Mouse (Mus musculus): ENCODE data around the gene Luc7l2. TPM values are rescaled to one million over a fixed set of nuclear protein-coding genes. Genes with fewer than 3 reads are reported as not detected.
A peak's percentile ranks its signal among the peaks of the same experiment; 100 is the strongest.

Luc7l2 gene
- 29.9 and 43.1 TPM in 2 replicates for polyA plus RNA-seq (2014; fragmentation: Nextera tagmentation; extraction: Ambion mirVana)

DNA sequence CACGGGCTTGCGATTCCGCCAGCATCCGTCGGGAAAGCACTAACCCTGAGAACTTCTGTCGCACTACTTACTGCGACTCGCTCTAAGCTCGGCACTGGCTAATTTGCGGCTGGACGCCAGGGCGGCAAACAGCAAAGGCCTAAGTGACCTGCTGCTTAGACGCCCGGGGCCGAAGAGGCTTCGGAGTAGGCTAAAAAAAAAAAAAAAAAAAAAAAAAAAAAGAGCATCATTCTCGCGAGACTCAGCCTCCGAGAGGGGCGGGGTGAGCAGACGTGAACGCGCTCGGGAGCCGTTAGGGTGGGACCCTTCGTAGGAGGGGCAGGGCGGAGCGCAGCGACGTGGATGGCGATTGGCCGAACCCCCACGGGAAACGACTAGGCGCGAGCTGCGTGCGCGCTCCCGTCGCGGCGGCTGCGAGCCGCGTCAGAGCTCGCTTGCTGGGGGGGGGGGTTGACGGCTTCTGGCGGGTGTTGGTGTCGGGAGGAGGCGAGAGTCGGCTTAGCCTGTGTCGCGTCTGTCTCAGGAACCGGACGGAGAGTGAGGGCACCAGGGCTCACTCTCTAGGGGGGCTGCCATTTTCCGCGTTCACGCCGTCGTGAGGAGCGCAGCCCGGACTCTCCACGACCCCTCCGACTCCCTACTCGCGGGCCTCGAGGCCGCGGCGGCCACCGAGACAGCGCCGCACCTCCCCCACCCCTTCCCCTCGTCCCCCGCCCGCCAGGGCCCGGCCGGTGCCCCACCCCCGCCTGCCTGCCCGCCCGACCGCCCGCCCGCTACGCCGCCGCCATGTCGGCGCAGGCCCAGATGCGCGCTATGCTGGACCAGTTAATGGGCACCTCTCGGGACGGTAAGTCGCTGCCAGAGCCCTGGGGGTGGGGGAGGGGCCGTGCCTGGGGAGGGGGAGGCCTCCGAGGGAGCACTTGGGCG, at the start of gene Luc7l2:
Gene Luc7l2, plus strand, starts transcription at position 273 of the 927 bp plus-strand sequence.
- no peaks in the 10 kb centered on the region for H3K9me3 ChIP-seq (replicated peaks; ENCODE audit: control insufficient read depth, low read length)
- no peaks in the 10 kb centered on the region for H3K27me3 ChIP-seq (ENCODE audit: control insufficient read depth, insufficient read depth, low read length)
- no peaks in the 10 kb centered on the region for H3K36me3 ChIP-seq (ENCODE audit: control insufficient read depth, insufficient read depth, low read length)
- H3K9ac ChIP-seq (ENCODE audit: low read depth, low read length): peak within 1 kb of the TSS; percentile 97
- WGBS (ENCODE audit: insufficient replicate concordance): under 1% methylated on average over 71 of the region's 98 CpGs
- peak within 1 kb of the TSS; percentile 100 for H3K27ac ChIP-seq (ENCODE audit: low read depth, low read length)
- H3K4me3 ChIP-seq (ENCODE audit: low read depth, low read length): peak within 1 kb of the TSS; percentile 72
- H3K4me2 ChIP-seq: peak within 1 kb of the TSS; percentile 72
- H3K4me1 ChIP-seq (ENCODE audit: control insufficient read depth, insufficient read depth, low read length): peaks cover 11% of the 10 kb centered on the region
- ATAC-seq (replicated peaks; ENCODE audit: insufficient number of reproducible peaks, low FRiP score, low TSS enrichment): peak; percentile 93

DNA sequence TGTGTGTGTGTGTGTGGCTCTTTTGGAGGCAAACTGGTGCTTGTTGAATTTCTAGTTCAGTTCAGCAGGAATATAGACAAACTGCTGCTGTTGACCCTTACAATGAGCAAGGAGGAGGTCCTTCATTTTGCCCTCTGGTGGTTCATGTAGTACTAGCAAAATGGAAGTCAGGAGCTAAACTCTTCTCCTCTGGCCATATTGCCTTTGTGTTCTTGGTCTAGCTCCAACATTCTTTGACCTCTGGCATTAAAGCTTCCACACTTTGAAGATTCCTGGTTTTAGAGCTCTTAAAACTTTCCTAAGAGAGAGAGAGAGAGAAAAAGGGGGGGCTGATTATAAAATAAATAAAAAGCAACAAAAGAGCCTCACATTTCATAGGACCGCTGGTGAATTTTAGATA, 39.0 kb upstream of the Luc7l2 start:
- no peaks in the 10 kb centered on the region for H3K9me3 ChIP-seq (replicated peaks; ENCODE audit: control insufficient read depth, low read length)
- ATAC-seq (replicated peaks; ENCODE audit: insufficient number of reproducible peaks, low FRiP score, low TSS enrichment): no peak
- no peak overlapping the region for H3K9ac ChIP-seq (ENCODE audit: low read depth, low read length)
- H3K27ac ChIP-seq (ENCODE audit: low read depth, low read length): no peak overlapping the region
- H3K4me3 ChIP-seq (ENCODE audit: low read depth, low read length): no peak overlapping the region
- no peaks in the 10 kb centered on the region for H3K4me1 ChIP-seq (ENCODE audit: control insufficient read depth, insufficient read depth, low read length)
- WGBS (ENCODE audit: insufficient replicate concordance): 97% methylated on average over 1 of the region's 1 CpGs
- no peak overlapping the region for H3K4me2 ChIP-seq
- H3K36me3 ChIP-seq (ENCODE audit: control insufficient read depth, insufficient read depth, low read length): no peaks in the 10 kb centered on the region
- no peaks in the 10 kb centered on the region for H3K27me3 ChIP-seq (ENCODE audit: control insufficient read depth, insufficient read depth, low read length)

DNA sequence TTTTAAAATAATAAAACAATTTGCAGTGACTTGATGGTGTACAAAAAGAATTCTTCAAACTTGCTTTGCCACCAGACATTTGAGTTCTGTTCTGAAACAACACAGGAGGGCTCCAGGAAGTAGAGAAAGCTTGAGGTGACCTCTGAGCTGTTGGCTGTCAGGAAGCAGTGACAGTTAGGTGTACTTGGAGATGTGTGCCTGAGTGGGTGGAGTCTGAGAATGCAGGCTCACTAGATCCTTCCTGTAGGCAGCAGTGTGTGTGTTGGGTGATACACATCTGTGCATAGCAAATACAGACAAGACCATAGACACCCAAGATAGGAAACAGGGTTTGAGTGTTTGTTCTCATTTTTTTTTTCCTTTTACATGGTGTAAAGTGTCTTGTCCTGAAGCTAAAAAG, 38.3 kb upstream of the Luc7l2 start:
- H3K27me3 ChIP-seq (ENCODE audit: control insufficient read depth, insufficient read depth, low read length): no peaks in the 10 kb centered on the region
- no peak overlapping the region for H3K27ac ChIP-seq (ENCODE audit: low read depth, low read length)
- no peaks in the 10 kb centered on the region for H3K4me1 ChIP-seq (ENCODE audit: control insufficient read depth, insufficient read depth, low read length)
- H3K36me3 ChIP-seq (ENCODE audit: control insufficient read depth, insufficient read depth, low read length): no peaks in the 10 kb centered on the region
- no peak overlapping the region for H3K4me3 ChIP-seq (ENCODE audit: low read depth, low read length)
- H3K9ac ChIP-seq (ENCODE audit: low read depth, low read length): no peak overlapping the region
- no peak for ATAC-seq (replicated peaks; ENCODE audit: insufficient number of reproducible peaks, low FRiP score, low TSS enrichment)
- no peak overlapping the region for H3K4me2 ChIP-seq
- H3K9me3 ChIP-seq (replicated peaks; ENCODE audit: control insufficient read depth, low read length): no peaks in the 10 kb centered on the region

DNA sequence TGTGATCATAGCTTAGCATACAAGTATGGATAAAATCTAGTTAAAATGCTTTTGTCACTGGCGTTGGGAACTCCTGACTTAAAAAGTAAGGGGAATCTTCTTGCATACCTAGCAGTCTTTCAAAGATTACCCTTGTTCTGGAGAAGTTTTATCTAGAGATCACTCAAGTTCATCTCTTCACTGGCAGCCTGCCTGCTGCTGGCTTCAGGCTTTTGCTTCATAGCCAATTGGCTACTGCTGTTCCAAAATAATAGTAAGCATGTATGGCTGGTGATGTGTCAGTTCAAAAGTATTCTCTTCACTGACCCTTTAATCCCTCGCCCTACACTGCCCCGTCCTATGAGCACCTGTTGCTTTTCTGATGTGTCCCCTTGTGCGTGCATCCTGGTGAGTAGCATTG, 35.9 kb upstream of the Luc7l2 start:
- no peak overlapping the region for H3K4me3 ChIP-seq (ENCODE audit: low read depth, low read length)
- H3K4me2 ChIP-seq: no peak overlapping the region
- H3K9me3 ChIP-seq (replicated peaks; ENCODE audit: control insufficient read depth, low read length): no peaks in the 10 kb centered on the region
- WGBS (ENCODE audit: insufficient replicate concordance): 82% methylated on average over 4 of the region's 4 CpGs
- H3K4me1 ChIP-seq (ENCODE audit: control insufficient read depth, insufficient read depth, low read length): no peaks in the 10 kb centered on the region
- no peaks in the 10 kb centered on the region for H3K27me3 ChIP-seq (ENCODE audit: control insufficient read depth, insufficient read depth, low read length)
- H3K27ac ChIP-seq (ENCODE audit: low read depth, low read length): no peak overlapping the region
- H3K9ac ChIP-seq (ENCODE audit: low read depth, low read length): no peak overlapping the region
- no peak for ATAC-seq (replicated peaks; ENCODE audit: insufficient number of reproducible peaks, low FRiP score, low TSS enrichment)
- H3K36me3 ChIP-seq (ENCODE audit: control insufficient read depth, insufficient read depth, low read length): no peaks in the 10 kb centered on the region

DNA sequence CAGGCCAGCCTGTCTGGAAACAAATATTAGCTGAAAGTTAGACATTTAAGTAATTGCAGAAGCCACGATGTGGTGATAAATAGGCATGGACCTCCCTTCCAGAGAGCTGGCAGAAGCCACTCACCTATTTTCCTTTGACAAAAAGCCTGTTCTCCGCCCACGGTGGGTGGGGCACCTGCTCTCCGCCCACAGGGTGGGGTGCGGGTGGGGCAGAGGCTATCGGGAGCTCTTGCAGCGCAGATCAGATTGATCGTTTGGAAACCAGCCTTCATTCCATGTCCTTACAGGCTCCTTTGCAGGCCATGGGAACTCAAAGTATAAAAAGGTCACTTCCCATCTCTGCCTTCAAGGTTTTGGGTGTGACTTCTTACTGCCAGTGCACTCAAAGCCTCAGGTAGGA, 27.3 kb upstream of the Luc7l2 start:
- Histone ChIP-seq H3K4me3 (ENCODE audit: low read depth, low read length) (no peak overlapping the region), H3K9ac (ENCODE audit: low read depth, low read length) (no peak overlapping the region), H3K36me3 (ENCODE audit: control insufficient read depth, insufficient read depth, low read length) (no peaks in the 10 kb centered on the region; the same call in 1 of the 2 replicates), H3K27me3 (ENCODE audit: control insufficient read depth, insufficient read depth, low read length) (no peaks in the 10 kb centered on the region), H3K27ac (ENCODE audit: low read depth, low read length) (no peak overlapping the region), H3K4me1 (ENCODE audit: control insufficient read depth, insufficient read depth, low read length) (peaks cover 4% of the 10 kb centered on the region; the same call in 1 of the 2 replicates), H3K9me3 (replicated peaks; ENCODE audit: control insufficient read depth, low read length) (no peaks in the 10 kb centered on the region), H3K4me2 (peak overlapping the region; percentile 34)
- no peak for ATAC-seq (replicated peaks; ENCODE audit: insufficient number of reproducible peaks, low FRiP score, low TSS enrichment)
- WGBS (ENCODE audit: insufficient replicate concordance): 20% methylated on average over 8 of the region's 8 CpGs

DNA sequence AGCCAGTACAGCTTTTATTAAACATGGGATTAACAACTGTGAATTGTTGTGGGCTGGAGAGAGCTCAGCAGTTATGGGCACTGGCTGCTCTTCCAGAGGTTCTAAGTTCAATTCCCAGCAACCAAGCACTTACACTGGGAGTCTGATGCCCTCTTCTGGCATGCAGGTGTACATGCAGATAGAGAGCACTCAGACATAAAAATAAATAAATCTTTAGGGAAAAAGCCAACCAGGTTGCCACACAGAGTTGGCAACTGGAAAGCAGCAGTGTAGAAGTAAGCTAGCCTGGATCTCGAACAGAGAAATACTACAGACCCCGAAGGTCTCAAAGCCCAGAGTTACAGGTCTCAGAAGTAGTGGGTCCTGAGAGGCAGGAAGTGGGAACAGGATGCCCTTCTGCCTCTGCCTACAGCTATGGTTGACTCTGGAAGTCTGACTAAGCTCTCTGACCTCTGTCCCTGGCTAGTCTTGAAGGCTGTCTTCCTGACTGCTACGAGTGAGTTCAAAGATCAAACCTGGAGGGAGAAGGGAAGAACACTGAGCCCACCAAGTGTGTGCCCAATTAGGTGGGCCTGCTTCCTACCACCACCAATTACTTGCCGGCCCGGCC, 19.8 kb upstream of the Luc7l2 start:
- no peak overlapping the region for H3K9ac ChIP-seq (ENCODE audit: low read depth, low read length)
- H3K9me3 ChIP-seq (replicated peaks; ENCODE audit: control insufficient read depth, low read length): no peaks in the 10 kb centered on the region
- no peaks in the 10 kb centered on the region for H3K36me3 ChIP-seq (ENCODE audit: control insufficient read depth, insufficient read depth, low read length)
- no peaks in the 10 kb centered on the region for H3K4me1 ChIP-seq (ENCODE audit: control insufficient read depth, insufficient read depth, low read length)
- H3K4me2 ChIP-seq: no peak overlapping the region
- no peaks in the 10 kb centered on the region for H3K27me3 ChIP-seq (ENCODE audit: control insufficient read depth, insufficient read depth, low read length)
- no peak for ATAC-seq (replicated peaks; ENCODE audit: insufficient number of reproducible peaks, low FRiP score, low TSS enrichment)
- 51% methylated on average over 5 of the region's 5 CpGs for WGBS (ENCODE audit: insufficient replicate concordance)
- H3K4me3 ChIP-seq (ENCODE audit: low read depth, low read length): no peak overlapping the region
- no peak overlapping the region for H3K27ac ChIP-seq (ENCODE audit: low read depth, low read length)

DNA sequence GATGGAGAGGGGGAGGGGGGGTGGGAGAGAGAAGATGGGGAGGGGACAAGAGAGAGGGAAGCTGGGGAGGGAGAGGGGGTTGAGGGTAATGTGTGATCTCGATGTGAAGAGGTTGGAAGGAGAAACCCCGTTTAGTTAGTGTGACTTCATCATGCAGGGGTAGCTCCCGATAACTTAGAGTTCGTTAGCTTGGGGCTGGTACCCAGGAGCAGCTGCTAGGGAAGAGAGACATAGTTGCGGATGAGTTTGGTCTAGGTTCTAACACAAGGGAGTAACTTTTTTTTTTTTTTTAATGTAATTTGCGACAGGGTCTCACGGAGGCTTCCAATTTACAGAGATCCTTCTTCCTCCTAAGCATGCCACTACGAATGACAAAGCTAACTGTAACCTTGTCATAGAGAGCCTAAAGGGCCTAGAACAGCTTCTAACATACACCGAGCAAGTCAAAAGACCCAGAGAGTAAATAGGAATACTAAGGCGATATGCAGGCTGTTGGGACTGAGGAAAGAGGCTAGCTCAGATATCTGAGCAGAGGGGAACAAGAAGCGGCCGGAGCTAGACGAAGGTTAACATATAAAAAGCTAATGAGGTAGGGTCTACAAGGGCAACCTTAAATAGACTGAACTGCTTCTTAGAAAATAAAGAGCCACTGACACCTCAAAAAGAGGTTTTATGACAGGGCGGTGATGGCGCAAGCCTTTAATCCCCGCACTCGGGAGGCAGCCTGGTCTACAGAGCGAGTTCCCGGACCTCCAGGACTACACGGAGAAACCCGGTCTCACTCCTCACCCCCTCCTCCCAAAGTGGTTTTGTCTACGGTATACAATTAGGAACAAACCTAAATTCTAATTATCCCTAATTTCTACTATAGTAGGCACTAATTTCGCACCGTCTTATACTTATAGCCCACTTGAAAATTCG, 18.4 kb upstream of the Luc7l2 start:
- Histone ChIP-seq H3K9ac (ENCODE audit: low read depth, low read length) (peak overlapping the region; percentile 73), H3K4me3 (ENCODE audit: low read depth, low read length) (peak overlapping the region; percentile 82), H3K36me3 (ENCODE audit: control insufficient read depth, insufficient read depth, low read length) (no peaks in the 10 kb centered on the region), H3K9me3 (replicated peaks; ENCODE audit: control insufficient read depth, low read length) (no peaks in the 10 kb centered on the region), H3K4me1 (ENCODE audit: control insufficient read depth, insufficient read depth, low read length) (no peaks in the 10 kb centered on the region), H3K27ac (ENCODE audit: low read depth, low read length) (peak overlapping the region; percentile 94), H3K27me3 (ENCODE audit: control insufficient read depth, insufficient read depth, low read length) (no peaks in the 10 kb centered on the region), H3K4me2 (peak overlapping the region; percentile 64)
- 11% methylated on average over 25 of the region's 25 CpGs for WGBS (ENCODE audit: insufficient replicate concordance)
- peak; percentile 20 for ATAC-seq (replicated peaks; ENCODE audit: insufficient number of reproducible peaks, low FRiP score, low TSS enrichment)

All from heart, embryonic 11.5 days (tissue).